Mouse (Mus musculus) thymus, adult 2 months (tissue): Measurements from ENCODE around the gene Aff3. TPM values are rescaled to one million over a fixed set of nuclear protein-coding genes. Genes with fewer than 3 reads are reported as not detected.

Source experiments
- DNase-seq: peaks from one replicate; pipeline ENCODE4 v3.0.0; 2021
- H3K27ac ChIP-seq: fragments of 200-500 bp; 2 replicates; pipeline ENCODE4 v1.5.1; 2012; ENCODE audit warnings: low read length, control low read depth; ENCODE audit not compliant: control insufficient read depth, insufficient read depth
- H3K27me3 ChIP-seq: fragments of 200-500 bp; 2 replicates; pipeline ENCODE4 v1.6.1; 2012; ENCODE audit warnings: mild to moderate bottlenecking, low read length, moderate library complexity, mixed read lengths; ENCODE audit not compliant: control insufficient read depth, insufficient read depth
- H3K36me3 ChIP-seq: fragments of 200-500 bp; 2 replicates; pipeline ENCODE4 v1.6.1; 2012; ENCODE audit warnings: mild to moderate bottlenecking, low read length, moderate library complexity; ENCODE audit not compliant: control insufficient read depth, insufficient read depth
- H3K4me1 ChIP-seq: fragments of 200-500 bp; replicated peaks from 2 replicates; pipeline ENCODE4 v1.6.1; 2012; ENCODE audit warnings: low read length; ENCODE audit not compliant: control insufficient read depth, insufficient read depth
- H3K4me3 ChIP-seq: fragments of 200-500 bp; 2 replicates; pipeline ENCODE4 v1.5.1; 2012; ENCODE audit warnings: mild to moderate bottlenecking, low read length, control low read depth, moderate library complexity; ENCODE audit not compliant: control insufficient read depth, insufficient read depth
- CTCF ChIP-seq: fragments of 200-500 bp; IDR thresholded peaks from 2 replicates; pipeline ENCODE4 v1.5.1; 2012; ENCODE audit warnings: mild to moderate bottlenecking, control low read depth, low read length, moderate library complexity, borderline replicate concordance; ENCODE audit not compliant: control insufficient read depth, poor library complexity, insufficient read depth; ENCODE audit errors: extremely low read depth
- POLR2A ChIP-seq: fragments of 200-500 bp; IDR thresholded peaks from 2 replicates; pipeline ENCODE4 v1.6.1; 2012; ENCODE audit warnings: mild to moderate bottlenecking, low read length, control low read depth, moderate library complexity; ENCODE audit not compliant: control insufficient read depth, poor library complexity, insufficient read depth; ENCODE audit errors: extremely low read depth
- WGBS: fragments of 180-500 bp; shearing (Covaris S2); methylation state at CpG from one replicate; pipeline ENCODE4 v1.1.7; 2018; 5-methylcytosine and 5-hydroxymethylcytosine counted together
- polyA plus RNA-seq: library from polyadenylated mRNA; depleted of rRNA; stranded (reverse); fragments of >200 nt; gene quantifications from 2 replicates; pipeline ENCODE4 v1.2.3, GENCODE M21; 2012; rRNA removed

Aff3 gene
- 39.6 and 57.2 TPM in 2 replicates for polyA plus RNA-seq

GRCm38 (mm10) chr1:38664777-38665176, at the start of gene Aff3:
Gene Aff3 (minus strand): TSS chr1:38664955.
- peak within 1 kb of the TSS; percentile 74 for H3K4me3 ChIP-seq
- no peaks in the 10 kb centered on the region for H3K27me3 ChIP-seq
- no peaks in the 10 kb centered on the region for H3K36me3 ChIP-seq
- TF ChIP-seq CTCF (no peak), POLR2A (peak; percentile 38; the same call in 1 of the 2 replicates)
- H3K4me1 ChIP-seq: peaks cover 20% of the 10 kb centered on the region
- DNase-seq: peak; percentile 71
- peak within 1 kb of the TSS; percentile 86 for H3K27ac ChIP-seq
- whole genome bisulfite sequencing: 4% methylated on average over 13 of the region's 13 CpGs

GRCm38 (mm10) chr1:38700646-38701045, 35.9 kb upstream of the Aff3 start:
- H3K27me3 ChIP-seq: no peaks in the 10 kb centered on the region
- H3K4me1 ChIP-seq: peaks cover 8% of the 10 kb centered on the region
- WGBS: 81% methylated on average over 6 of the region's 6 CpGs
- no peak for TF ChIP-seq CTCF
- TF ChIP-seq POLR2A: no peak
- H3K27ac ChIP-seq: no peak overlapping the region
- DNase-seq: no peak
- H3K4me3 ChIP-seq: no peak overlapping the region
- H3K36me3 ChIP-seq: no peaks in the 10 kb centered on the region

- Histone ChIP-seq H3K4me3 (no peak overlapping the region), H3K27me3 (no peaks in the 10 kb centered on the region), H3K36me3 (no peaks in the 10 kb centered on the region), H3K27ac (no peak overlapping the region), H3K4me1 (peaks cover 14% of the 10 kb centered on the region)
- no peak for DNase-seq
- TF ChIP-seq POLR2A (no peak), CTCF (no peak)
- WGBS: 92% methylated on average over 10 of the region's 10 CpGs
These were observed 34.5 kb upstream of the Aff3 start for GRCm38 (mm10) chr1:38699244-38699643.

GRCm38 (mm10) chr1:38695812-38696681, 31.3 kb upstream of the Aff3 start:
- TF ChIP-seq POLR2A: no peak
- TF ChIP-seq CTCF: no peak
- H3K4me1 ChIP-seq: peaks cover 19% of the 10 kb centered on the region
- H3K4me3 ChIP-seq: no peak overlapping the region
- WGBS: 33% methylated on average over 15 of the region's 15 CpGs
- no peaks in the 10 kb centered on the region for H3K27me3 ChIP-seq
- H3K36me3 ChIP-seq: no peaks in the 10 kb centered on the region
- DNase-seq: no peak
- no peak overlapping the region for H3K27ac ChIP-seq

GRCm38 (mm10) chr1:38695089-38695811, 30.5 kb upstream of the Aff3 start:
- TF ChIP-seq POLR2A (no peak), CTCF (no peak)
- H3K4me1 ChIP-seq: peaks cover 19% of the 10 kb centered on the region
- no peak overlapping the region for H3K4me3 ChIP-seq
- 64% methylated on average over 2 of the region's 2 CpGs for WGBS
- DNase-seq: no peak
- no peaks in the 10 kb centered on the region for H3K36me3 ChIP-seq
- H3K27ac ChIP-seq: no peak overlapping the region
- H3K27me3 ChIP-seq: no peaks in the 10 kb centered on the region

- DNase-seq: peak; percentile 56
- Histone ChIP-seq H3K4me3 (no peak overlapping the region), H3K27ac (no peak overlapping the region), H3K27me3 (no peaks in the 10 kb centered on the region), H3K4me1 (peaks cover 19% of the 10 kb centered on the region), H3K36me3 (no peaks in the 10 kb centered on the region)
- WGBS: 10% methylated on average over 5 of the region's 5 CpGs
- TF ChIP-seq CTCF (no peak), POLR2A (no peak)
These were observed 29.4 kb upstream of the Aff3 start for GRCm38 (mm10) chr1:38694142-38694541.

GRCm38 (mm10) chr1:38690471-38690870, 25.7 kb upstream of the Aff3 start:
- H3K4me3 ChIP-seq: no peak overlapping the region
- no peak for DNase-seq
- TF ChIP-seq CTCF: no peak
- no peak for TF ChIP-seq POLR2A
- peaks cover 11% of the 10 kb centered on the region for H3K4me1 ChIP-seq
- 95% methylated on average over 6 of the region's 6 CpGs for WGBS
- H3K27ac ChIP-seq: no peak overlapping the region
- no peaks in the 10 kb centered on the region for H3K27me3 ChIP-seq
- no peaks in the 10 kb centered on the region for H3K36me3 ChIP-seq
